Mouse (Mus musculus) large intestine, adult 2 months (tissue): ENCODE measurements around the gene Fam131a. TPM values are rescaled to one million over a fixed set of nuclear protein-coding genes. Genes with fewer than 3 reads are reported as not detected.

Experiments used
- DNase-seq: peaks from one replicate; pipeline ENCODE4 v3.0.0-alpha.2; 2012; ENCODE audit warnings: low read depth, low spot score
- WGBS: fragments of 180-500 bp; shearing (Covaris S2); methylation state at CpG from one replicate; pipeline ENCODE4 v1.1.7; 2018; 5-methylcytosine and 5-hydroxymethylcytosine counted together
- polyA plus RNA-seq: library from polyadenylated mRNA; depleted of rRNA; stranded (reverse); fragments of >200 nt; gene quantifications from 2 replicates; pipeline ENCODE4 v1.2.3, GENCODE M21; 2012

Gene Fam131a
- polyA plus RNA-seq, 1 experiment = 3.8 TPM

DNA sequence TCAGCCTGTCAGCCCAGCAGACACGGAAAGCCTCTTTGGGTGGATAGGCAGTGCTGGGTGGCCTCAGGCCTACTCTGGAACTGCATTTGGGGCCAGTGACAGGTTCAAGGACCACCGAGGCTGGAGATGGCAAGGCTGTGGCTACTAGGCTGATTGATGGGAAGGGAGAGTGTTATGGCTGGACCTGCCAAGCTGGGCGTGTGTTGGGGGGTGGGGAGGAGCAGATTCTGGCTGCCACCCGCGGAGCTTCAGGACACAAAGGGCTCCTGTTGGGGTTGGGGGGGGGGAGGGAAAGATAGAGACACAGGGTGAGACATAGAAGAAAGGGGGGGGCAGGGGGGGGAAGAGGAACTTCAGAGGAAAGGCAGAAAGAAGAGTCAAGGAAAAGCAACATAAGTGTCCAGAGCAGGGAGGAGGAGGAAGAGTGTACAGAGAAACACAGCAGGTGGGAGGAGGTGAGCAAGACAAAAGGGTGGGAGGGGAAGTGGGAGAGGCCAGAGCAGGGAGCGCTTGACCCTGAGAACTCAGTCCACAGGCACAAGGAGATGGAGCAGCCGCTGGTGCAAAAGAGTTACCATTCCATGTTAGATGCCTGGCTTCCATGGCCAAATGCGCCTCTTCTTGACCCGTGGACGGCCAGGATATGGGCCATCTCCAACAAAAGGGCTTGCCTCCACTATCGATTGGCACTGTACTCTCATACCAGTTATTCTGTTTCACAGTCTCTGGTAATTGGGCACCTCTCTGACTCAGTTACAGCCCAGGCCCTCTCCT lies 21.5 kb downstream of the Fam131a start:
- no peak for DNase-seq
- 33% methylated on average over 11 of the region's 11 CpGs for WGBS

DNA sequence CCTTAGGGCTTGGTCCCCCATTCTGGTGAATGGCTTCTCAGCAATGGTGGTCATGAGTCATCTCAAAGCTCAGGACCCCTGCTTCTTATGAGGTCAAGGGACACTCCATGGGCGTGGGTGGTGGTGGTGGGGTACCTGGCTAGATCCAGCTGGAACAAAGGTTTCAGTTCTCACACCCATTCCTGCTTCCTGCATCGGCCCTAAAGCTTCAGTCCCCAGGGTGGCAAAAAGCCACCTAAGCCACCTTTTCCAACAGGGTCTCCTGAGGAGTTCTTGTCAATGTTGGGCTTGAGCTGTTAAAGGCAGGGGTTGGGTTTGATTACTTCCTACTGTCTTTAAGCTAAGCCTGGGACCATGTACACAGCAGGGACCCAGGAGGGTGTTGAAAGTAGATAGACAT lies 22.1 kb downstream of the Fam131a start:
- DNase-seq = no peak
- WGBS = 36% methylated on average over 2 of the region's 2 CpGs

DNA sequence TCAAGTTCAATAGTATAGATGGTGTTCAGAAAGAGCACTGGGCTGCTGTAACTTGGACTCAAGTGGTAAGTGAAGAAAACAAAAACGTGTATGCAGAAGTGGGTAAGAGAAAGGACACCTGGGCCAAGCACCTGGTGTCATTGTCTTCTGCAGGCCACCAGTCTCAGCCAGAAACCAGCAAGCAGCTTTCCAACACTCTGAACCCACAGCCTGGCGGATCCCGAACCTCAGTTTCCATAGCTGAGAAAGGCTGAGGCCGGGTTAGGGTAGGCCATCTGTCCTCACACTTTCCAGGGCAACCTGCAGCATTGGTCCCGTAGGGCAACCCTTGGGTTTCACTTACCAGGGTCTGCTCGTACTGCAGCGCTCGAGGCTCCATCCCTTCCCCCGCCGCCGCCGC lies 22.5 kb downstream of the Fam131a start:
- no peak for DNase-seq
- WGBS = 3% methylated on average over 12 of the region's 12 CpGs

DNA sequence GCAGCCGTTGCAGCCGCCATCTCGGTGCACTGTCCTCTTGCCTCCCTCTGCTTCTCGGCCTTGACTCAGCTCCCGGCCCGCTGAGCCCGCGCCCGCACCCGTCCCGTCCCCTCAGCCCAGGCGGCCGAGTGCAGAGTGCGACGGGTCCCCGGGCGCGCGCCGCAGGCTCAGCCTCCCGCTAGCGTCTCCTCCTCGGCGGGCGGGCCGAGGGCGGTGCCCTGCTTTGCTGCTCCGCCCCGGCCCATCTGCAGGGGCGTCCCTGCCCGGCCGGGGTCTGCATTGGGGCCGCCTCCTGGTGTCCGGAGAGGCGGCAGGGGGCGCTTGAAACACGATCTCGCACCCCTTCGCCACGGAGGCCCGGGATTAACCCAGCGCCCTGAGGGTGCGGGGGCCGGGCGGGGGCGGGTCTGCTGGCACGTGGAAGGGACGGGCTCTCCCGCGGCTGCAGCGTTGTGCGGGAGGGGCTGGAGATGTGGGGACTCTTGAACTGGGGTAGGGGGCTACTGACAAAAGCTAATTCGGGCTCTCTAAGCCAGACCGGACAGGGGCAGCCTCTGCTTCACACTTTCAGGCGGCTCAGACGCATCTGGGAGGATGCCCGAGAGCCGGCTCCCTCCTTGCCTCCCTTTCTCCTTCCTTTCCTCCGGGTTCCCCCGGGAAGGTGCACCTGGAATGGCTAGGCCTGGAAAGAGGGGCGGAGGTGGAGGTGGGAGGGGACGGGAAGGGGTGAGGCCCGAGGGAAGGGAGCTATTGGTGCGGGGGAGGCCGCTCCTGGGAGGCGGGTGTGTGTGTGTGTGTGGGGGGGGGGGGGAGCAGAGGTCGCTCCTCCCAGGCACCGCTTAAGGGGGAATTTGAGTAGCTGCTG lies 23.2 kb downstream of the Fam131a start:
- WGBS = under 1% methylated on average over 68 of the region's 68 CpGs
- DNase-seq = no peak

DNA sequence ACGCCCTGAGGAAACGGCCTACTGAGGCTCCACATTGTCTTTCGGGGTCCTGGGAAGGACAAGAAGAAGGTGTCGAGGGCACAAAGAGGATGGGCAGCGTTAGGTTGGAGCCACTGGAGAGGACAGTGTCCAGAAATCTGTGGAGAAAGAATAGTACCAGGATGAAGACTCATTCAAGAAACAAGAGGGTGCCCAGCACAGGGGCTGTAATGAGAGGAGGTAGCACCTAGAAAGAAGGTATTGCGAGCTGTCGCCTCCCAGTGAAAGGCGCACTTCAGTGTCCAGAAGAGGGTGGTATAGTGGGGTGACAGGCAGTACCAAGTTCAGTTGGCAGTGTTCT lies 23.8 kb downstream of the Fam131a start:
- under 1% methylated on average over 8 of the region's 8 CpGs for WGBS
- DNase-seq = no peak

DNA sequence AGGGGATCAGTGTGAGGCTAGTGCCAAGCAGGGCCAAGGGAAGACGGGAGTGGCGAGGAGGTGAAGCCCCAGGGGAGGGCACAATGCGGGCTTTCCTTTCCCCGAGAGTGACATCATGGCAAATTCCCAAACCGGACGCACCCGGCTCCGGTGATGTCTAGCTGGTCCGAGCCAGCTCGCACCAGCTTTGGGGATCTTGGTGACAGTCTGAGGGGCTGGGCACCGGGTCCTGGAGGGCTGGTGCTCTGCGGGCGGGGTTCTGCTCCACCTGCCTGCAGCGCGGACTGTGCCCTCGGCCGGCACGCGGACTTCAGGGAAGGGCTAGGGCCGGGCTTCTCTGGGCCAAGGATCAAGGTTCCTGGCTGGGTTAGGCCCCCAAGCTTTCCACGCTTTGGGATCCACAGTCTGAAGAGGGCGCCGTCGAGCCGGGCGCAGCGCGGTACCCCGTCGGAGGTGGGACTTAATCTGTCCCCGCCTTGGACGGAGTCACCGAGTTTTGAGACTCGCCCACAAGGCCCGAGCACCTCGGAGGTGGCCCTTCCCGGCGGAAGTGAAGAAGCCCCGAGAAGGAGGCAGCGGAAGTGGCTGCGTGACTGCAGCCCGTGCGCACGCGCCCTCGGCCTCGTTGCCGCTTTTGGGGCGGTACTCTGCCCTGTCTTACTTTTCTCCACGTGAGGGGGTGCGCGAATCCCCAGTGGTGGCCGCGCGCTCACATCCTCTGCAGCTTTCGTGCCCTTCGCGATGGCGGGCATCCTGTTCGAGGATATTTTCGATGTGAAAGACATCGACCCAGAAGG lies 24.3 kb downstream of the Fam131a start, which contains the start of the genes Polr2h and Clcn2:
Gene Polr2h (plus strand): TSS at position 485 of the 797 bp plus-strand sequence.
Gene Clcn2 (minus strand): TSS at position 566 of the 797 bp plus-strand sequence.
- DNase-seq = peak; percentile 97
- WGBS = under 1% methylated on average over 62 of the region's 62 CpGs

DNA sequence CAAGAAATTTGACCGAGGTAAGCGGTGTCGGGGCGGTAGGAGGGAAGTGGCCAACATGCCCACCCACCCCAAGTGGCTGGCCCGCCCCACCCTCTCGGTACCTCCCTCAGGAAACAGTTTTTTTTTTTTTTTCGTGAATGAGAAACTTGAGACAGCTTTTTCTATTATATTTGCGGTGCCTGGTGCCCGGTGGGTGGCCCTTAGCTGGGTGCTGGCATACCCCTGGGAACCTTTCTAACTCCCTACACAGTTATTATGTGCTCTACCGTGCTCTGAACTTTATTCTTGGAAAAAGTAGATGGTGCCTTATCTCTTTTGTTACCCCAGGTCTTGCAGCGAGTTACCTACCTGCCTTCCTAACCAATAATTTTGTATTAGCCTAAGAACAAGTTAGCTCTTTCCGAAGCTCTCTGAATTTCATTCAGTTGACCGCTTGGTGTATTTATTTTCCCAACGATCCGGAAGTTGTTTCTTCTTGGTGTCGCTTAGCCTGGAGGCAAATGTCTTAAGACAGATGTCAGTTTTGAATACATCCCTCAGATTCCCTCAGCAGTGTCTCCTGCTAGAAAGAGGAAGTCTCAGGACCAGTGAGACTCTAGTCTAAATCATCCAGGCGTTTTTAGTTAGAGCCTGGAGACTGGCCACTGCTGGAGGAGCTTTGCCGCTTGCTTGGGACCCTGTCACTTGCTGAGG lies 25.1 kb downstream of the Fam131a start:
- under 1% methylated on average over 18 of the region's 18 CpGs for WGBS

DNA sequence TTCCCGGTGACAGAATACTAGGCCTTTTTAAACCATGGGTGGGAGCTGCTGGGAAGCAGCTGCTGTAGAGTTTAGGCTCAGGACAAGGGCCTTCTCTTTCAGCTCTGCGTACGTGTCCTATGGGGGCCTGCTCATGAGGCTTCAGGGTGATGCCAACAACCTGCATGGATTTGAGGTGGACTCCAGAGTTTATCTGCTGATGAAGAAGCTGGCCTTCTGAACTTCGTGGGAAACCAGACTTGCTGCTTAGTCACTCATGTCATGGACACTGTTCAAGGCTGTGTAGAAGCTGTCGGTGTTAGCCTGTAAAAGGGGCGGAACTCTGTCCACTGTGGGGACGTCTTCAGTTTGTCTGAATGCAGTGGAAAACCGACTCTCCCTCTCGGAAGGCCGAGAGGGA lies 28.8 kb downstream of the Fam131a start:
- 84% methylated on average over 10 of the region's 10 CpGs for WGBS

More for the DNA sequence above, 25.1 kb downstream of the Fam131a start:
- no peak for DNase-seq

DNA sequence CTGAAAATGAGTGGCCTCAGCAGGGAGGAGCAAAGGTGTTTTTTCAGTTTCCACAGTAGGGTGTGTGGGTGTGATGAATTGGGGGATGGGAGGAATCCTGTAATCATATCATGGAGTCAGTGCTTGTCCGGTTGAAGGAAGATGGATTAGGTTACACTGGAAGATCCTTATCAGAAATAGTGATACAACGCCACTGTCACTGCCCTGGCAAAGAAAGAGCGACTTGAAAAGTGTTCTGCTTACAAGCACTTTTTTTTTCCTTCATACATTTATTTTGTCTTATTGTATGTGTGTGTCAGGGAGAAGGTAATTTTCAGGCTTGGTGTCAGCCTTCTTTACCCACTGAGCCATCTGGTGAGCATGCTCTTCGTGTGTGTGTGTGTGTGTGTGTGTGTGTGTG lies 29.7 kb downstream of the Fam131a start:
- DNase-seq = no peak
- 80% methylated on average over 4 of the region's 4 CpGs for WGBS

More for the DNA sequence above, 28.8 kb downstream of the Fam131a start:
- no peak for DNase-seq

DNA sequence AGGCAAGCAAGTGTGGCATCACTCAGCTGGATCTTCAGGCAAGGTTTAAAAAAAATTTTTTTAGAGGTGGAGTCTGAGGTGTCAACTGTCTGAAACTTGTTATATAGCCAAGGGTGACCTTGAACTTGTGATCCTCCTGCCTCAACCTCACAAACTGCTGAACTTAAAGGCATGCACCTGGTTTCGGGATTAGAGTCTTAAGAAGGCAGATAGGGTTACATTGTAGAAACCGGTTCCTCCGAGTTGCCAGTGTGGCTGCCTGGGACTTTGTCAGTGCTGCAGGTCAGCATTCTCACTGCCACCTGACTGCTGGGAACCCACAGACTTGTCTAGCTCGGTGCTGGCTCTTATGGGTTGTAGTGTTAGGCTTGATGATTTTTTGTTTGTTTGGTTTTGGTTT lies 30.2 kb downstream of the Fam131a start:
- WGBS = 77% methylated on average over 4 of the region's 4 CpGs
- DNase-seq = no peak

DNA sequence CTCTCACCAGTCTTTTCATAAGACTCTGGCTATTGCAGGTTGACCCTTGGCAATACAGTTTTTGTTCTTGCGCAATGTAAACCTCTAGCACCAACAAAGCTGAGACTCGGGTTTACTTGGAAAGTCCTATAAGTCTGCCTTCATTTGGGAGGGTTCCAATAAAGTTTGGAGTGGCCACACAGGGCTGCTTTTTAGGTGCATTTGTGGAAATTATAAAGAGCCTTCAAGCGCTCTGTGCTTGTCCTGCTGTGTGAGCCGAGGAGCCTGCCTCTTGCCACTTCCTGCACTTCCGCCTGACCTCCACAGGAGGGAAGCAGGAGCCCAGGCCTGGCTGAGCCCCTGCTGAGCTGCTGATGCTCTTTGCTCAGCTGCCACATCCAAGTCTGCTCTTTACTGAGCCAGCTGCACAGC lies 31.3 kb downstream of the Fam131a start:
- no peak for DNase-seq
- WGBS = 28% methylated on average over 5 of the region's 5 CpGs

DNA sequence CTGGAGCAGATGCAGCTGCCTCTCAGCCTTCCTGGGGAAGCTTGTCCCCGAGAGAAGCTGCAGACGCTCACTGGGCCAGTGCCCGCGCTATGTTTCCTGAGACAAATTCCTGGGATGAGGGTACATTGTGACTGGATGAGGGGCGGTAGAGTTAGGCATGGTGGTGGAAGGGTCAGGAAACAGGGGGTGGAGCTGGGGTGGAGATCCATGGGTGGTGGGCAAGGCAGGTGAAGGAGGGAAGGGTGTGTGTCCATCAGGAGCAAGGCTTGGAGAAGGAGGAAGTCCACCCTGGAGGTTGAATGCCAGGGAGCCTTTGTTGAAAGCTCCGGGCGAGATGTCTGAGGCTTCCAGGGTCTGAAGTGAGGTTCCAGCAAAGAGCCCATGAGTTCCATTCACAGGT lies 32.3 kb downstream of the Fam131a start:
- no peak for DNase-seq
- WGBS = 89% methylated on average over 7 of the region's 7 CpGs

DNA sequence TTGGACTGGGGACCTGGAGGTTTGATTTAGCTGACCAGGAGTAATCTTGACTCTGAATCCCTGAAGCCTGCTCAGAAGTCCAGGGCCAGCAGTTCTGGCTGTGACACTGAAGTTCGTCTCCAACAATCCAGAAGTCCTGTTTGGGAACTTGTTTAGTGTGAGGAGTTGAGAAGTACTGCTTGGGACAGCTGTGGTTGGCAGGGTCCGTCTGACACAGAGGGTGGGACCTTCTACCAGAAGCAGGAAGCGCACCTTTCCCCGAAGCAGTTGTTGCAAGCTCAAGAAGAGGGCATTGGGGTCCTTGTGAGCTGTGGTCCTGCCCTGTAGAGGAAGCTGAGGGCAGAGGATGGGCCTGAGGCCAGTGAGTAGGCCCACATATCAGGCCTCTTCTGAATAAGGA lies 32.7 kb downstream of the Fam131a start:
- no peak for DNase-seq
- 76% methylated on average over 4 of the region's 4 CpGs for WGBS

DNA sequence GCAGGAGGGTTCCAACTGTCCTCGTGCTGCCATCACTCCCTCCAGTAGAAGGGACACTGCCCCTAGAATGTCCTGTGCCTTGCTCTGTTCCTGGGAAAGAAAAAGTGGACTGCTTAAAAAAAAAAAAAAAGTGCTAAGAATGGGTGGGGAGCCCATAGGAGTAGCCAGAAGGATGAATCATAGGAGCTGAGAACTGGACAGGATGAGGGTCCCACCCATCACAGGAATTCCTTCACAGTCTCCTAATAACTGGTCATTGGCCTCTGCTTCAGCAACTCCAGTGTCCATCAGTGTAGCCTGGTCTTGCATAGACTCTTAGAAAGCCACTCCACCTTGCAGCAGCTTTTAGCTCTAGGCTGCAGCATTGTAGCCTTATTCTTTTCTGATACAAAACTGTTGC lies 33.3 kb downstream of the Fam131a start:
- 58% methylated on average over 1 of the region's 1 CpGs for WGBS
- DNase-seq = no peak

DNA sequence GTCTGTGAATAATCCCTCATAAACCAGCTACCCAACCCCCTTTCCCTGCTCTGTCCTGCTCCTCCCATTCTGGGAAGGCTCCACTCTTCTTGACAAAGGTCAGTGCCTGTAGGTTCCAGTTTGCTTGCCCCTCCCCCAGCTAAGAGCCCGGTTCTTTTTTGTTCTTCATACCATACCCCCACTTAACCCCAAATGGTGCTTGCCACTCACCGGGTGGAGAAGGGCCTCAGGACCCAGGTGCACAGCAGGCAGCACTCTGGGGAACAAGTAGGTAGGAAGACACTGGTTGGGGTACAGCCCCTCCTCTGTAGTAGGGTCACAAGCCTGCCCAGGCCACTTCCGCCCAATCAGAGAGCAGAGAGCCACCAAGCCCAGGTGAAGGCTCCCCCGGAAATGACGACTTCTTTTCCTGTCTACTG lies 37.3 kb downstream of the Fam131a start:
- 30% methylated on average over 5 of the region's 5 CpGs for WGBS
- no peak for DNase-seq

DNA sequence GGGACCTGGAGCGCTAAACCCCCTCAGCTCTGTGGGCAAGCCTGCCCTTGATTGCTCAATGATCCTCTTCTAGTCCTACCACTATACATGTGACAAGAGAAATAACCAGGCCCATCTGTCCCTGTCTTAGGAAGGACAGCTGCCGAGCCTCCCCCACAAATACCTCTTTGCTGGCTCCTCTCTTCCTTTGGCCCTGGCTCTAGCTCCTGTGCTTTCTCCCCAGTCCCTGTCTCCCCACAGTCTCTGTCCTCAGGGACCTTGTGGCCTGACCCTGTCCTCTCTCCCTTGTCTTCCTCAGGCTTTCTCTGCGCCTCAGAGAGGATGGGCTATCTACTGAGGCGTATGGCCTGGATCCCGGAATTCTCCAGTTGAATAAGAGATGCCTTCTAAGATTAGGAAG lies 38.6 kb downstream of the Fam131a start:
- WGBS = 83% methylated on average over 5 of the region's 5 CpGs
- DNase-seq = no peak

DNA sequence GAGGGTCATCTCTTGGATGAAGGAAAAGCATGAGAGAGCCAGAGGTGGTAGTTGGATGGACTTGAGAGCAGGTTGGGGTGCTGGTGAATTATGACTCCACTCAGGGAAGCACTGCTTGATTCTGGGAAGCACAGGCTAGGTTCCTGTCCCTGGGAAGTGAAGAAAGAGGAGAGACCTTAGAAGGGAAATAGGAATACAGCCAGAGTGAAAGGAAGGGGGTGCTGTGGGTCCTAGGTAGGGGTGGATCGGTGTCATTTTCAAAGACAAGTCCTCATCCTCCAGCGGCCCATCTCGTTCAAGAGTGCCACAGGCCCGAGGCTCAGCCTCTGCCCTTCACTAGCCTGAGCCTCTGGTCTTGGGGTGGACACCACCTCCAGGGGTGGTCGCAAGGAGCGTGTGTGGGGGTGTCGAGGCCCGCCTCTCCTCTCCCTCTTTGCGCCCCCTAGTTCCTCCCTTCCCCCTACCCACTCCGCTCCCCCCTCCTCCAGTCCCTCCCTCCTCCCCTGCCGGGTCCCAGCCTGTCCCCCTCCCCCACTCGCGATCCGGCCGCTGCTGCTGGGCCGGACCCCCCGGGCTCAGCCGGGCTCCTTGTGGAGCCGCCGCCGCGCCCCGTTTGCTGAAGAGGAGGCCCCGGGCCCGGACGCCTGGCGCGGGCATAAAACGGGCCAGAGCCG lies 39.3 kb downstream of the Fam131a start:
- WGBS = 9% methylated on average over 27 of the region's 30 CpGs
- DNase-seq = no peak

DNA sequence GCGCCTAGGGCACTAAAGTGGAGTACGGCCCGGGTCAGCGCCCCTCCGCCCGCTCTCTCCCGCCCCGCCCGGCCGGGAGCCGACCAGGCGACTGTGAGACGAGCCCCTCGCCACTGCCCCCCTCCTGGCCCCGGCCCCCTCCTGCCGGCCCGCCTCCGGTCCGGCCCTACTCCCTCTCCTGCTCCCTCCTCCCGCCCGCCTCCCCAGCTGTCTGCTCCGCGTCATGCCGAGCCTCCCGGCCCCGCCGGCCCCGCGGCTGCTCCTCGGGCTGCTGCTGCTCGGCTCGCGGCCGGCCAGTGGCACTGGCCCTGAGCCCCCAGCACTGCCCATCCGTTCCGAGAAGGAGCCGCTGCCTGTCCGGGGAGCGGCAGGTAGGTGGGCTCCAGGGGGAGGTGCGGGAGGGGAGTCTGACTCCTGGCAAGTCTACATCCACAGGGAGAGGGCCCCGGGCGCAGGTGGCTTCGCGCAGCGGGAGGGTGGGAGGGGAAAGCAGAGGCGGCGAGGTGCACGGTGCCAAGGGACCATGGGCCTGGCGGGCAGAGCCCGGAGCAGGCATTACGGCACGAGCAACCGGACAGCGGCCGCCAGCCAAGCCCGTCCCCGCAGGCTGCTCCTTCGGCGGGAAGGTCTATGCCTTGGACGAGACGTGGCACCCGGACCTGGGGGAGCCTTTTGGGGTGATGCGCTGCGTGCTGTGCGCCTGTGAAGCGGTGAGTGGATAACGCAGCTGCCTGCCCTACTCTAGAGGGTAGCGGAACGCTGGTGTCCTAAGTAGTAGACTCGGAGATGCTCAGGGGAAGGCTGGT lies 40.1 kb downstream of the Fam131a start, which contains the start of gene Chrd:
Gene Chrd (plus strand): TSS at position 203 of the 806 bp plus-strand sequence.
- WGBS = under 1% methylated on average over 64 of the region's 70 CpGs

More for the DNA sequence above, 40.1 kb downstream of the Fam131a start, which contains the start of gene Chrd:
- DNase-seq = no peak
